Mouse (Mus musculus): Measurements from ENCODE around the gene Shroom2.

- TF ChIP-seq MYOG (IDR thresholded peaks at IDR 0.05; ENCODE audit: control insufficient read depth in 1 of 3, insufficient read depth in 1 of 3, insufficient read length in 2 of 3, low read depth in 2 of 3) (no peak), MYOD1 (IDR thresholded peaks at IDR 0.05; ENCODE audit: control insufficient read depth in 1 of 3, insufficient read length in 2 of 3, low read depth in 2 of 3) (no peak), POLR2A (IDR thresholded peaks at IDR 0.05; ENCODE audit: insufficient read length, low read depth) (no peak), CEBPB (IDR thresholded peaks at IDR 0.05; ENCODE audit: insufficient read depth, poor library complexity, severe bottlenecking) (no peak), TCF3 (IDR thresholded peaks at IDR 0.05; ENCODE audit: insufficient read length, low read depth) (no peak), MAX (IDR thresholded peaks at IDR 0.05; ENCODE audit: low read depth) (no peak), E2F4 (IDR thresholded peaks at IDR 0.05; ENCODE audit: insufficient read depth) (no peak)
These were observed 19.3 kb upstream of the Shroom2 start for GRCm38 (mm10) chrX:152788611-152789010.

Data from myocyte (in vitro differentiated cells).